Mouse (Mus musculus): ENCODE results near the gene Hist1h2bb. TPM values are rescaled to one million over a fixed set of nuclear protein-coding genes. Genes with fewer than 3 reads are reported as not detected.

Hist1h2bb gene
- polyA plus RNA-seq, 1 experiment from 2014 or later, result 4.1 TPM

Small RNA genes lying within 50 kb of the gene (microRNA-seq; reads per million reads assigned to microRNA genes)
- gene Gm44314 (not detected), gene Gm44484 (not detected)

Other genes with a start within 250 kb of the Hist1h2bb start
- gene Hist1h4h, start 215.7 kb upstream of the Hist1h2bb start, polyA plus RNA-seq (2015; fragmentation: Nextera tagmentation; extraction: Ambion mirVana), result 6.9 and 8.1 TPM in 2 replicates
- 6.2 and 8.4 TPM in 2 replicates for gene Hist1h2af, start 212.8 kb upstream of the Hist1h2bb start, polyA plus RNA-seq (2015; fragmentation: Nextera tagmentation; extraction: Ambion mirVana)
- 9.5 and 10.8 TPM in 2 replicates for gene Hist1h3g, start 211.3 kb upstream of the Hist1h2bb start, polyA plus RNA-seq (2015; fragmentation: Nextera tagmentation; extraction: Ambion mirVana)
- gene Hist1h2bh, start 203.3 kb upstream of the Hist1h2bb start, polyA plus RNA-seq (2015; fragmentation: Nextera tagmentation; extraction: Ambion mirVana), result 1.4 TPM in 2 replicates
- gene Hist1h3f, start 202.7 kb upstream of the Hist1h2bb start, polyA plus RNA-seq (2015; fragmentation: Nextera tagmentation; extraction: Ambion mirVana), result 0.75 and 1.5 TPM in 2 replicates
- gene Hist1h4f, start 195.1 kb upstream of the Hist1h2bb start, polyA plus RNA-seq (2015; fragmentation: Nextera tagmentation; extraction: Ambion mirVana), result 1.7 and 2.1 TPM in 2 replicates
- gene Hist1h1d, start 193.5 kb upstream of the Hist1h2bb start, polyA plus RNA-seq (2015; fragmentation: Nextera tagmentation; extraction: Ambion mirVana), result 0.78 and 0.86 TPM in 2 replicates
- gene Hist1h3e, start 184.4 kb upstream of the Hist1h2bb start, polyA plus RNA-seq (2015; fragmentation: Nextera tagmentation; extraction: Ambion mirVana), result 7.1 and 7.9 TPM in 2 replicates
- 143 and 164 TPM in 2 replicates for gene Hist1h2ae, start 175.5 kb upstream of the Hist1h2bb start, polyA plus RNA-seq (2015; fragmentation: Nextera tagmentation; extraction: Ambion mirVana)
- 14.5 and 17.7 TPM in 2 replicates for gene Hist1h2bg, start 175.3 kb upstream of the Hist1h2bb start, polyA plus RNA-seq (2015; fragmentation: Nextera tagmentation; extraction: Ambion mirVana)
- 10.1 and 10.2 TPM in 2 replicates for gene Hist1h2bf, start 172.5 kb upstream of the Hist1h2bb start, polyA plus RNA-seq (2015; fragmentation: Nextera tagmentation; extraction: Ambion mirVana)
- 3.1 and 4.6 TPM in 2 replicates for gene Hist1h2ad, start 172.4 kb upstream of the Hist1h2bb start, polyA plus RNA-seq (2015; fragmentation: Nextera tagmentation; extraction: Ambion mirVana)
- 9.4 and 10.2 TPM in 2 replicates for gene Hist1h3d, start 171.0 kb upstream of the Hist1h2bb start, polyA plus RNA-seq (2015; fragmentation: Nextera tagmentation; extraction: Ambion mirVana)
- 160 and 177 TPM in 2 replicates for gene Hist1h4d, start 165.1 kb upstream of the Hist1h2bb start, polyA plus RNA-seq (2015; fragmentation: Nextera tagmentation; extraction: Ambion mirVana)
- 2.5 and 3.6 TPM in 2 replicates for gene Hist1h2be, start 125.6 kb upstream of the Hist1h2bb start, polyA plus RNA-seq (2015; fragmentation: Nextera tagmentation; extraction: Ambion mirVana)
- gene Hist1h1e, start 124.2 kb upstream of the Hist1h2bb start, polyA plus RNA-seq (2015; fragmentation: Nextera tagmentation; extraction: Ambion mirVana), result 28.3 and 28.5 TPM in 2 replicates
- gene Hist1h2ac, start 62.8 kb upstream of the Hist1h2bb start, polyA plus RNA-seq (2015; fragmentation: Nextera tagmentation; extraction: Ambion mirVana), result 1.6 and 1.8 TPM in 2 replicates
- 60.8 and 63.6 TPM in 2 replicates for gene Hist1h2bc, start 62.5 kb upstream of the Hist1h2bb start, polyA plus RNA-seq (2015; fragmentation: Nextera tagmentation; extraction: Ambion mirVana)
- gene Hist1h1t, start 50.9 kb upstream of the Hist1h2bb start, polyA plus RNA-seq (2015; fragmentation: Nextera tagmentation; extraction: Ambion mirVana), result 0.22 and 0.35 TPM in 2 replicates
- 8.2 and 9.4 TPM in 2 replicates for gene Hist1h4c, start 48.3 kb upstream of the Hist1h2bb start, polyA plus RNA-seq (2015; fragmentation: Nextera tagmentation; extraction: Ambion mirVana)
- gene Hfe, start 35.9 kb upstream of the Hist1h2bb start, polyA plus RNA-seq (2015; fragmentation: Nextera tagmentation; extraction: Ambion mirVana), result 8.6 and 10.8 TPM in 2 replicates
- 36.2 and 37.0 TPM in 2 replicates for gene Hist1h1c, start 7.9 kb upstream of the Hist1h2bb start, polyA plus RNA-seq (2015; fragmentation: Nextera tagmentation; extraction: Ambion mirVana)
- 12.0 and 13.7 TPM in 2 replicates for gene Hist1h3c, start 1.1 kb upstream of the Hist1h2bb start, polyA plus RNA-seq (2015; fragmentation: Nextera tagmentation; extraction: Ambion mirVana)
- gene Hist1h2ab, start 4.4 kb downstream of the Hist1h2bb start, polyA plus RNA-seq (2015; fragmentation: Nextera tagmentation; extraction: Ambion mirVana), result 74.3 and 83.5 TPM in 2 replicates
- 12.0 and 18.6 TPM in 2 replicates for gene Hist1h3b, start 5.5 kb downstream of the Hist1h2bb start, polyA plus RNA-seq (2015; fragmentation: Nextera tagmentation; extraction: Ambion mirVana)
- 5.8 and 7.5 TPM in 2 replicates for gene Hist1h4b, start 10.3 kb downstream of the Hist1h2bb start, polyA plus RNA-seq (2015; fragmentation: Nextera tagmentation; extraction: Ambion mirVana)
- gene Hist1h4a, start 14.5 kb downstream of the Hist1h2bb start, polyA plus RNA-seq (2015; fragmentation: Nextera tagmentation; extraction: Ambion mirVana), result 0.69 TPM in 1 of 2 replicates, not detected in the other
- gene Hist1h3a, start 15.7 kb downstream of the Hist1h2bb start, polyA plus RNA-seq (2015; fragmentation: Nextera tagmentation; extraction: Ambion mirVana), result 8.3 and 8.5 TPM in 2 replicates
- gene Hist1h1a, start 16.9 kb downstream of the Hist1h2bb start, polyA plus RNA-seq (2015; fragmentation: Nextera tagmentation; extraction: Ambion mirVana), result 3.3 and 3.9 TPM in 2 replicates
- not detected in 2 replicates for gene Trim38, start 23.2 kb downstream of the Hist1h2bb start, polyA plus RNA-seq (2015; fragmentation: Nextera tagmentation; extraction: Ambion mirVana)
- not detected in 2 replicates for gene Slc17a2, start 60.3 kb downstream of the Hist1h2bb start, polyA plus RNA-seq (2015; fragmentation: Nextera tagmentation; extraction: Ambion mirVana)
- not detected in 2 replicates for gene Slc17a3, start 92.7 kb downstream of the Hist1h2bb start, polyA plus RNA-seq (2015; fragmentation: Nextera tagmentation; extraction: Ambion mirVana)
- gene Slc17a1, start 121.0 kb downstream of the Hist1h2bb start, polyA plus RNA-seq (2015; fragmentation: Nextera tagmentation; extraction: Ambion mirVana), result 0.15 TPM in 1 of 2 replicates, not detected in the other
- not detected in 2 replicates for gene Slc17a4, start 168.3 kb downstream of the Hist1h2bb start, polyA plus RNA-seq (2015; fragmentation: Nextera tagmentation; extraction: Ambion mirVana)
- not detected in 2 replicates for gene Hist1h2ba, start 187.4 kb downstream of the Hist1h2bb start, polyA plus RNA-seq (2015; fragmentation: Nextera tagmentation; extraction: Ambion mirVana)
- gene Hist1h2aa, start 187.7 kb downstream of the Hist1h2bb start, polyA plus RNA-seq (2015; fragmentation: Nextera tagmentation; extraction: Ambion mirVana), result not detected in 2 replicates
- gene Scgn, start 244.5 kb downstream of the Hist1h2bb start, polyA plus RNA-seq (2015; fragmentation: Nextera tagmentation; extraction: Ambion mirVana), result not detected in 2 replicates